Mouse (Mus musculus): ENCODE measurements around the gene Clcf1. TPM values are rescaled to one million over a fixed set of nuclear protein-coding genes. Genes with fewer than 3 reads are reported as not detected.

The Clcf1 gene
- polyA plus RNA-seq, 1 experiment from 2014 or later, result 4.6 TPM

DNA sequence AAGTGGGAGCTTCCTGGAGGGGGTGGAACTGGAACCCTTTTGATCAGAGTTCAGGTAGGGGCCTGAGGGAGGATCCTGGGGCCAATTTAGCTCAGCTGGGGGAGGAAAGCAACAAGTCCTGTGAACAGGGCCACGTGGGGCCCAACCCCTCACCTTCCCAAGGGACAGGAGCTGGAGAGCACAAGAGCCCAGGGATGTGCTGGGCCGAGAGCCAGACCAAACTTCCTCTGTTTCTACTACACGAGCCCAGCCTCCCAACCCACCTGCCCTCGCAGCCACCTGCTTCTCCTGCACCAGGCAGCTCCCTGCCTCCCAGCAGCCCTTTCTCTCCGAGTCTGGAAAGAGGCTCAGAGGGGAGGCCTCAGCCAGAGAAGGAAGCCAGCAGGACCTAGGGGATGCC, 17.5 kb upstream of the Clcf1 start:
- H3K27ac ChIP-seq (replicated peaks; ENCODE audit: low read depth, low read length), result no peak overlapping the region
- peaks cover 18% of the 10 kb centered on the region for H3K36me3 ChIP-seq (replicated peaks; ENCODE audit: control insufficient read depth, insufficient read depth, low read depth, low read length)
- H3K4me2 ChIP-seq (ENCODE audit: low read depth, low read length), result no peak overlapping the region
- no peak overlapping the region for H3K9ac ChIP-seq (replicated peaks; ENCODE audit: low read length)
- no peaks in the 10 kb centered on the region for H3K9me3 ChIP-seq (replicated peaks; ENCODE audit: control insufficient read depth, low read length)
- peaks cover 10% of the 10 kb centered on the region for H3K4me1 ChIP-seq (ENCODE audit: control insufficient read depth, insufficient read depth, low read length)
- DNase-seq (ENCODE audit: low spot score), result no peak
- H3K4me3 ChIP-seq (ENCODE audit: low read depth, low read length), result no peak overlapping the region
- 34% methylated on average over 5 of the region's 5 CpGs for WGBS
- no peak for ATAC-seq (replicated peaks; ENCODE audit: insufficient number of reproducible peaks, low FRiP score, low TSS enrichment, low read depth)
- no peaks in the 10 kb centered on the region for H3K27me3 ChIP-seq (ENCODE audit: control insufficient read depth, insufficient read depth, low read length)

DNA sequence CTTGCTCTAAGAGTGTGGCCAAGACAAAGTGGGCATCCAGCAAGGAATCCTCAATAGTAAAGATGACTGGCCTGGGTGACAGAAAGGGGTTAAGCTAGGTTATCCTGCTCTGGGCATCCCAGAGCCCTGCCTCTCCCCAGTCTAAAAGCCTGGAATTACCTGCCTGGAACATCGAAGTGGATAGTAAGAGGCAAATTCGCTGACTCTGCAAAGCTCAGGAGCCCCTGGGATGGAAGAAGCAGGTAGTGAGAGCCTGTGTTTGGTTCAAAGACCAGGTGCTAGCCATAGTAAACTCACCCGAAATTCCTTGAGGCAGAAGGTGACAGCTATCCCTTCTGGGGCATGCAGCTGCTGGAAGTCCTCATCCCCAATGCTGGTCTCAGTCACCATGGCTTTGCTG, 16.9 kb upstream of the Clcf1 start:
- no peak overlapping the region for H3K9ac ChIP-seq (replicated peaks; ENCODE audit: low read length)
- H3K36me3 ChIP-seq (replicated peaks; ENCODE audit: control insufficient read depth, insufficient read depth, low read depth, low read length), result peaks cover 18% of the 10 kb centered on the region
- DNase-seq (ENCODE audit: low spot score) (no peak), ATAC-seq (replicated peaks; ENCODE audit: insufficient number of reproducible peaks, low FRiP score, low TSS enrichment, low read depth) (no peak)
- no peak overlapping the region for H3K4me3 ChIP-seq (ENCODE audit: low read depth, low read length)
- WGBS, result 69% methylated on average over 3 of the region's 3 CpGs
- H3K27ac ChIP-seq (replicated peaks; ENCODE audit: low read depth, low read length), result no peak overlapping the region
- peaks cover 10% of the 10 kb centered on the region for H3K4me1 ChIP-seq (ENCODE audit: control insufficient read depth, insufficient read depth, low read length)
- no peaks in the 10 kb centered on the region for H3K9me3 ChIP-seq (replicated peaks; ENCODE audit: control insufficient read depth, low read length)
- no peak overlapping the region for H3K4me2 ChIP-seq (ENCODE audit: low read depth, low read length)
- H3K27me3 ChIP-seq (ENCODE audit: control insufficient read depth, insufficient read depth, low read length), result no peaks in the 10 kb centered on the region

GRCm38 (mm10) chr19:4201291-4201909, 12.6 kb upstream of the Clcf1 start, which contains the start of gene Rad9a:
Gene Rad9a (minus strand): TSS chr19:4201662.
- Histone ChIP-seq H3K4me2 (ENCODE audit: low read depth, low read length) (peak within 1 kb of the TSS; percentile 92), H3K27me3 (ENCODE audit: control insufficient read depth, insufficient read depth, low read length) (no peaks in the 10 kb centered on the region), H3K9ac (replicated peaks; ENCODE audit: low read length) (peak within 1 kb of the TSS; percentile 79), H3K27ac (replicated peaks; ENCODE audit: low read depth, low read length) (peak within 1 kb of the TSS; percentile 42), H3K9me3 (replicated peaks; ENCODE audit: control insufficient read depth, low read length) (no peaks in the 10 kb centered on the region), H3K4me1 (ENCODE audit: control insufficient read depth, insufficient read depth, low read length) (peaks cover 6% of the 10 kb centered on the region; the same call in 1 of the 2 replicates), H3K4me3 (ENCODE audit: low read depth, low read length) (peak within 1 kb of the TSS; percentile 62), H3K36me3 (replicated peaks; ENCODE audit: control insufficient read depth, insufficient read depth, low read depth, low read length) (no peaks in the 10 kb centered on the region; the same call in none of the 2 replicates)
- DNase-seq (ENCODE audit: low spot score) (peak; percentile 100), ATAC-seq (replicated peaks; ENCODE audit: insufficient number of reproducible peaks, low FRiP score, low TSS enrichment, low read depth) (peak; percentile 69)
- under 1% methylated on average over 34 of the region's 34 CpGs for WGBS

DNA sequence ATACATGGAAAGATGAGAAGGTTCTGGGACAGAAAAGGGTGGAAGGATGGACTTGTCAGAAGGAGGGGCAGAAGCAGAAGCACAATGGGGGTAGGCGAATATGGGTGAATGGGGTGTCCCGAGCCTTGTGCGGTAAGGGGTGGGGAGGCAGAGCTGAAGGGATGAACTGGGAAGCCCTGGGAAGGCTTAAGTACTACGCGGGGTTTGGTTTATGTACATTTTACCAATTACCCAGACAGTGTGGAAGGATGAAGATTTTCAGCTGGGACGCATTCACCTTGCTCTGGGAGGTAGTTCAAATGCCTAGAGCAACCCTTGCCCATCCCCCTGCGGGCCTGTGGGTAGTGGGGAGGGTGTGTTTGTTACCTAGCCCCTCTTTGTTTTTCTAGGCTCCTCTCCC, 11.9 kb upstream of the Clcf1 start:
- ATAC-seq (replicated peaks; ENCODE audit: insufficient number of reproducible peaks, low FRiP score, low TSS enrichment, low read depth), result no peak
- Histone ChIP-seq H3K4me2 (ENCODE audit: low read depth, low read length) (peak overlapping the region; percentile 92), H3K36me3 (replicated peaks; ENCODE audit: control insufficient read depth, insufficient read depth, low read depth, low read length) (no peaks in the 10 kb centered on the region; the same call in 1 of the 2 replicates), H3K4me3 (ENCODE audit: low read depth, low read length) (peak overlapping the region; percentile 62), H3K27ac (replicated peaks; ENCODE audit: low read depth, low read length) (no peak overlapping the region), H3K9me3 (replicated peaks; ENCODE audit: control insufficient read depth, low read length) (no peaks in the 10 kb centered on the region), H3K9ac (replicated peaks; ENCODE audit: low read length) (peak overlapping the region; percentile 66), H3K4me1 (ENCODE audit: control insufficient read depth, insufficient read depth, low read length) (peaks cover 3% of the 10 kb centered on the region; the same call in 1 of the 2 replicates), H3K27me3 (ENCODE audit: control insufficient read depth, insufficient read depth, low read length) (no peaks in the 10 kb centered on the region)
- DNase-seq (ENCODE audit: low spot score), result no peak
- 35% methylated on average over 7 of the region's 7 CpGs for WGBS

- no peaks in the 10 kb centered on the region for H3K27me3 ChIP-seq (ENCODE audit: control insufficient read depth, insufficient read depth, low read length)
- no peak overlapping the region for H3K27ac ChIP-seq (replicated peaks; ENCODE audit: low read depth, low read length)
- WGBS, result 56% methylated on average over 3 of the region's 3 CpGs
- H3K9me3 ChIP-seq (replicated peaks; ENCODE audit: control insufficient read depth, low read length), result no peaks in the 10 kb centered on the region
- DNase-seq (ENCODE audit: low spot score), result no peak
- H3K4me3 ChIP-seq (ENCODE audit: low read depth, low read length), result no peak overlapping the region
- H3K36me3 ChIP-seq (replicated peaks; ENCODE audit: control insufficient read depth, insufficient read depth, low read depth, low read length), result no peaks in the 10 kb centered on the region; the same call in 1 of the 2 replicates
- no peak overlapping the region for H3K9ac ChIP-seq (replicated peaks; ENCODE audit: low read length)
- no peak overlapping the region for H3K4me2 ChIP-seq (ENCODE audit: low read depth, low read length)
- no peak for ATAC-seq (replicated peaks; ENCODE audit: insufficient number of reproducible peaks, low FRiP score, low TSS enrichment, low read depth)
- H3K4me1 ChIP-seq (ENCODE audit: control insufficient read depth, insufficient read depth, low read length), result peaks cover 3% of the 10 kb centered on the region; the same call in 1 of the 2 replicates
These were observed 10.9 kb upstream of the Clcf1 start for GRCm38 (mm10) chr19:4203148-4203547.

- Histone ChIP-seq H3K9me3 (replicated peaks; ENCODE audit: control insufficient read depth, low read length) (no peaks in the 10 kb centered on the region), H3K36me3 (replicated peaks; ENCODE audit: control insufficient read depth, insufficient read depth, low read depth, low read length) (no peaks in the 10 kb centered on the region; the same call in 1 of the 2 replicates), H3K4me1 (ENCODE audit: control insufficient read depth, insufficient read depth, low read length) (peaks cover 3% of the 10 kb centered on the region; the same call in 1 of the 2 replicates), H3K4me2 (ENCODE audit: low read depth, low read length) (no peak overlapping the region), H3K9ac (replicated peaks; ENCODE audit: low read length) (no peak overlapping the region; the same call in 1 of the 2 replicates), H3K27ac (replicated peaks; ENCODE audit: low read depth, low read length) (no peak overlapping the region), H3K4me3 (ENCODE audit: low read depth, low read length) (no peak overlapping the region), H3K27me3 (ENCODE audit: control insufficient read depth, insufficient read depth, low read length) (no peaks in the 10 kb centered on the region)
- no peak for ATAC-seq (replicated peaks; ENCODE audit: insufficient number of reproducible peaks, low FRiP score, low TSS enrichment, low read depth)
- WGBS, result 63% methylated on average over 13 of the region's 13 CpGs
- no peak for DNase-seq (ENCODE audit: low spot score)
These were observed 10.3 kb upstream of the Clcf1 start for GRCm38 (mm10) chr19:4203604-4204326.

GRCm38 (mm10) chr19:4204889-4205288, 9.1 kb upstream of the Clcf1 start:
- DNase-seq (ENCODE audit: low spot score), result no peak
- Histone ChIP-seq H3K27ac (replicated peaks; ENCODE audit: low read depth, low read length) (no peak overlapping the region), H3K9ac (replicated peaks; ENCODE audit: low read length) (no peak overlapping the region), H3K9me3 (replicated peaks; ENCODE audit: control insufficient read depth, low read length) (no peaks in the 10 kb centered on the region), H3K36me3 (replicated peaks; ENCODE audit: control insufficient read depth, insufficient read depth, low read depth, low read length) (no peaks in the 10 kb centered on the region; the same call in 1 of the 2 replicates), H3K27me3 (ENCODE audit: control insufficient read depth, insufficient read depth, low read length) (no peaks in the 10 kb centered on the region), H3K4me2 (ENCODE audit: low read depth, low read length) (no peak overlapping the region), H3K4me1 (ENCODE audit: control insufficient read depth, insufficient read depth, low read length) (peaks cover 3% of the 10 kb centered on the region; the same call in 1 of the 2 replicates), H3K4me3 (ENCODE audit: low read depth, low read length) (no peak overlapping the region)
- no peak for ATAC-seq (replicated peaks; ENCODE audit: insufficient number of reproducible peaks, low FRiP score, low TSS enrichment, low read depth)
- 60% methylated on average over 4 of the region's 4 CpGs for WGBS

GRCm38 (mm10) chr19:4206971-4207370, 7.1 kb upstream of the Clcf1 start:
- Histone ChIP-seq H3K4me1 (ENCODE audit: control insufficient read depth, insufficient read depth, low read length) (0 out of 2 replicates have a peak, but pooled peaks cover 2% of the 10 kb centered on the region), H3K4me3 (ENCODE audit: low read depth, low read length) (no peak overlapping the region), H3K9ac (replicated peaks; ENCODE audit: low read length) (no peak overlapping the region), H3K27ac (replicated peaks; ENCODE audit: low read depth, low read length) (no peak overlapping the region), H3K27me3 (ENCODE audit: control insufficient read depth, insufficient read depth, low read length) (peaks cover 2% of the 10 kb centered on the region; the same call in 1 of the 2 replicates), H3K36me3 (replicated peaks; ENCODE audit: control insufficient read depth, insufficient read depth, low read depth, low read length) (no peaks in the 10 kb centered on the region), H3K4me2 (ENCODE audit: low read depth, low read length) (no peak overlapping the region), H3K9me3 (replicated peaks; ENCODE audit: control insufficient read depth, low read length) (no peaks in the 10 kb centered on the region)
- DNase-seq (ENCODE audit: low spot score) (peak; percentile 80), ATAC-seq (replicated peaks; ENCODE audit: insufficient number of reproducible peaks, low FRiP score, low TSS enrichment, low read depth) (peak; percentile 25; the same call in 1 of the 2 replicates)
- WGBS, result 0% methylated on average over 2 of the region's 2 CpGs

All from embryonic facial prominence, embryonic 11.5 days (tissue).